Mouse (Mus musculus) cerebellum, adult 2 months (tissue): ENCODE measurements around the gene Stard7. TPM values are rescaled to one million over a fixed set of nuclear protein-coding genes. Genes with fewer than 3 reads are reported as not detected.

Experiments used
- DNase-seq, 2 experiments: peaks; one replicate each; pipeline ENCODE4 v3.0.0; 2021
- H3K27ac ChIP-seq: fragments of 200-500 bp; 2 replicates; pipeline ENCODE4 v1.5.1; 2012; ENCODE audit warnings: low read length, control low read depth, inconsistent platforms; ENCODE audit not compliant: insufficient read depth
- H3K27me3 ChIP-seq: fragments of 200-500 bp; 2 replicates; pipeline ENCODE4 v1.6.1; 2012; ENCODE audit warnings: inconsistent platforms, mild to moderate bottlenecking, low read length, moderate library complexity; ENCODE audit not compliant: control insufficient read depth, insufficient read depth
- H3K4me1 ChIP-seq: fragments of 200-500 bp; 2 replicates; pipeline ENCODE4 v1.6.1; 2011; ENCODE audit warnings: low read length; ENCODE audit not compliant: control insufficient read depth, insufficient read depth
- H3K4me3 ChIP-seq: fragments of 200-500 bp; replicated peaks from 2 replicates; pipeline ENCODE3; 2011; ENCODE audit warnings: mild to moderate bottlenecking, low read depth, low read length, control low read depth; ENCODE audit not compliant: insufficient read depth
- CTCF ChIP-seq: fragments of 200-500 bp; IDR thresholded peaks from 2 replicates; pipeline ENCODE4 v1.5.1; 2011; ENCODE audit warnings: low read depth, mild to moderate bottlenecking, control low read depth, low read length, moderate library complexity, borderline replicate concordance; ENCODE audit not compliant: insufficient read depth
- POLR2A ChIP-seq: fragments of 200-500 bp; IDR thresholded peaks from 2 replicates; pipeline ENCODE4 v1.6.1; 2011; ENCODE audit warnings: low read length, control low read depth, borderline replicate concordance; ENCODE audit not compliant: insufficient read depth
- WGBS: fragments of 180-500 bp; shearing (Covaris S2); methylation state at CpG from one replicate; pipeline ENCODE4 v1.1.7; 2018; 5-methylcytosine and 5-hydroxymethylcytosine counted together
- polyA plus RNA-seq: library from polyadenylated mRNA; depleted of rRNA; stranded (reverse); fragments of >200 nt; gene quantifications from 2 replicates; pipeline ENCODE4 v1.2.3, GENCODE M21; 2012

Gene Stard7
- polyA plus RNA-seq, 1 experiment: 88.7 TPM

- no peaks in the 10 kb centered on the region for H3K27me3 ChIP-seq
- no peak for DNase-seq
- H3K4me3 ChIP-seq: no peak overlapping the region
- TF ChIP-seq CTCF (no peak), POLR2A (no peak)
- no peak overlapping the region for H3K27ac ChIP-seq
- H3K4me1 ChIP-seq: no peaks in the 10 kb centered on the region
- 73% methylated on average over 12 of the region's 12 CpGs for WGBS
These were observed 58.3 kb downstream of the Stard7 start for GRCm38 (mm10) chr2:127328090-127328851.

- Histone ChIP-seq H3K4me3 (no peak overlapping the region), H3K27me3 (no peaks in the 10 kb centered on the region), H3K4me1 (no peaks in the 10 kb centered on the region), H3K27ac (no peak overlapping the region)
- TF ChIP-seq POLR2A (no peak), CTCF (no peak)
- no peak for DNase-seq
- WGBS: 67% methylated on average over 14 of the region's 14 CpGs
These were observed 63.0 kb downstream of the Stard7 start for GRCm38 (mm10) chr2:127332807-127333570.

GRCm38 (mm10) chr2:127333945-127334603, 64.1 kb downstream of the Stard7 start:
- Histone ChIP-seq H3K4me1 (no peaks in the 10 kb centered on the region), H3K27ac (no peak overlapping the region), H3K4me3 (no peak overlapping the region), H3K27me3 (no peaks in the 10 kb centered on the region)
- TF ChIP-seq CTCF (no peak), POLR2A (no peak)
- no peak for DNase-seq
- WGBS: 60% methylated on average over 5 of the region's 5 CpGs

GRCm38 (mm10) chr2:127335078-127335541, 65.1 kb downstream of the Stard7 start:
- TF ChIP-seq CTCF (no peak), POLR2A (no peak)
- no peak overlapping the region for H3K27ac ChIP-seq
- no peak for DNase-seq
- no peak overlapping the region for H3K4me3 ChIP-seq
- H3K4me1 ChIP-seq: no peaks in the 10 kb centered on the region
- no peaks in the 10 kb centered on the region for H3K27me3 ChIP-seq
- 57% methylated on average over 11 of the region's 11 CpGs for WGBS

- H3K4me1 ChIP-seq: no peaks in the 10 kb centered on the region
- no peaks in the 10 kb centered on the region for H3K27me3 ChIP-seq
- WGBS: 1% methylated on average over 71 of the region's 76 CpGs
- no peak within 1 kb of the TSS for H3K27ac ChIP-seq
- H3K4me3 ChIP-seq: peak within 1 kb of the TSS; percentile 55
- TF ChIP-seq POLR2A: no peak
- no peak for TF ChIP-seq CTCF
- peak; percentile 72 to 73 for DNase-seq
These were observed 65.9 kb downstream of the Stard7 start, which contains the start of gene Dusp2 for GRCm38 (mm10) chr2:127335767-127336496. Gene Dusp2 (plus strand): TSS chr2:127336159.

- Histone ChIP-seq H3K27me3 (no peaks in the 10 kb centered on the region), H3K27ac (no peak overlapping the region), H3K4me3 (peak overlapping the region; percentile 55), H3K4me1 (no peaks in the 10 kb centered on the region)
- DNase-seq: no peak
- 3% methylated on average over 33 of the region's 33 CpGs for WGBS
- TF ChIP-seq CTCF (no peak), POLR2A (no peak)
These were observed 66.4 kb downstream of the Stard7 start for GRCm38 (mm10) chr2:127336497-127336832.

- H3K4me1 ChIP-seq: no peaks in the 10 kb centered on the region
- no peak overlapping the region for H3K27ac ChIP-seq
- H3K4me3 ChIP-seq: peak overlapping the region; percentile 55
- H3K27me3 ChIP-seq: no peaks in the 10 kb centered on the region
- WGBS: 44% methylated on average over 5 of the region's 5 CpGs
- DNase-seq: no peak
- no peak for TF ChIP-seq POLR2A
- no peak for TF ChIP-seq CTCF
These were observed 66.9 kb downstream of the Stard7 start for GRCm38 (mm10) chr2:127336885-127337284.
